Mouse (Mus musculus) ES-E14 (cell line): ENCODE measurements around the gene Scfd2. TPM values are rescaled to one million over a fixed set of nuclear protein-coding genes. Genes with fewer than 3 reads are reported as not detected.

Experiments
- DNase-seq: peaks from one replicate; pipeline ENCODE4 v3.0.0-alpha.2; 2013; ENCODE audit warnings: low read depth, low spot score
- H3K27ac ChIP-seq: 2 replicates; pipeline ENCODE4 v1.5.1; 2012; ENCODE audit warnings: low read depth, mild to moderate bottlenecking, low read length, moderate library complexity, mixed read lengths; ENCODE audit not compliant: poor library complexity, insufficient read depth, severe bottlenecking
- H3K36me3 ChIP-seq: 2 replicates; pipeline ENCODE4 v1.6.1; 2012; ENCODE audit warnings: mild to moderate bottlenecking, low read length, moderate library complexity, mixed read lengths; ENCODE audit not compliant: control insufficient read depth, poor library complexity, insufficient read depth, severe bottlenecking
- H3K4me1 ChIP-seq, 2 experiments: fragments of 150-350 bp in 1 of 2; sonication (generic) in 1 of 2; 2 replicates each; pipeline ENCODE4 v1.6.1; 2012; ENCODE audit warnings: low read length in 2 of 2, mild to moderate bottlenecking in 1 of 2, mixed read lengths in 1 of 2; ENCODE audit not compliant: control insufficient read depth in 2 of 2, insufficient read depth in 2 of 2, poor library complexity in 1 of 2
- H3K4me3 ChIP-seq, 2 experiments: fragments of 150-350 bp in 1 of 2; sonication (generic) in 1 of 2; 2 replicates each; pipeline ENCODE4 v1.5.1; 2012; ENCODE audit warnings: low read length in 2 of 2, low read depth in 1 of 2, mild to moderate bottlenecking in 1 of 2, mixed read lengths in 1 of 2; ENCODE audit not compliant: insufficient read depth in 1 of 2, poor library complexity in 1 of 2, severe bottlenecking in 1 of 2
- H3K9ac ChIP-seq: 2 replicates; pipeline ENCODE4 v1.6.1; 2012; ENCODE audit warnings: low read depth, mild to moderate bottlenecking, low read length, mixed read lengths; ENCODE audit not compliant: poor library complexity, insufficient read depth, severe bottlenecking
- H3K9me3 ChIP-seq: fragments of 150-350 bp; sonication (generic); 2 replicates; pipeline ENCODE4 v1.6.1; 2012; ENCODE audit warnings: low read depth, mild to moderate bottlenecking, low read length; ENCODE audit not compliant: control insufficient read depth, insufficient read depth
- CHD2 ChIP-seq: IDR thresholded peaks from 2 replicates; pipeline ENCODE4 v1.6.1; 2014; ENCODE audit warnings: mild to moderate bottlenecking, low read depth, low read length, inconsistent platforms
- HCFC1 ChIP-seq: IDR thresholded peaks from 2 replicates; pipeline ENCODE4 v1.6.1; 2012; ENCODE audit warnings: low read length, inconsistent platforms, borderline replicate concordance; ENCODE audit not compliant: insufficient read depth
- MAFK ChIP-seq: IDR thresholded peaks from 2 replicates; pipeline ENCODE4 v1.6.1; 2014; ENCODE audit warnings: mild to moderate bottlenecking, low read depth, low read length, inconsistent platforms; ENCODE audit not compliant: insufficient read depth
- ZC3H11A ChIP-seq: IDR thresholded peaks from 2 replicates; pipeline ENCODE4 v1.6.1; 2012; ENCODE audit warnings: low read depth, mild to moderate bottlenecking, inconsistent platforms, low read length, borderline replicate concordance
- ZNF384 ChIP-seq: IDR thresholded peaks from 2 replicates; pipeline ENCODE4 v1.6.1; 2012; ENCODE audit warnings: low read depth, low read length, inconsistent platforms
- in situ Hi-C, 2 experiments: fragments of 600-800 bp; cut with MboI; formaldehyde crosslinking; loops; one replicate each; pipeline ENCODE4 v1.15.1; 2025; ENCODE audit warnings: low sequenced_read_pairs in 2 of 2, inconsistent platforms in 1 of 2; ENCODE audit not compliant: unreplicated experiment in 2 of 2
- total RNA-seq: library from RNA; depleted of rRNA; stranded (reverse); fragments of 300-350 nt; gene quantifications from 2 replicates; pipeline ENCODE4 v1.2.3, GENCODE M21; 2012

Gene Scfd2
- total RNA-seq, 1 experiment = 25.8 TPM

- no peaks in the 10 kb centered on the region for H3K9me3 ChIP-seq
- no peak for DNase-seq
- H3K9ac ChIP-seq = no peak overlapping the region
- TF ChIP-seq CHD2 (no peak), ZNF384 (no peak), MAFK (no peak), ZC3H11A (no peak), HCFC1 (no peak)
- in situ Hi-C loops = loop anchor here (25.0 kb wide), 2 partner anchors 431 to 606 kb away; no protein-coding TSS in a partner anchor
- H3K27ac ChIP-seq = no peak overlapping the region; the same call in 1 of the 2 replicates
- H3K36me3 ChIP-seq = no peaks in the 10 kb centered on the region
- no peaks in the 10 kb centered on the region for H3K4me1 ChIP-seq
- H3K4me3 ChIP-seq = no peak overlapping the region
Measured at GRCm38 (mm10) chr5:74293513-74293912, 238.0 kb downstream of the Scfd2 start.

DNA sequence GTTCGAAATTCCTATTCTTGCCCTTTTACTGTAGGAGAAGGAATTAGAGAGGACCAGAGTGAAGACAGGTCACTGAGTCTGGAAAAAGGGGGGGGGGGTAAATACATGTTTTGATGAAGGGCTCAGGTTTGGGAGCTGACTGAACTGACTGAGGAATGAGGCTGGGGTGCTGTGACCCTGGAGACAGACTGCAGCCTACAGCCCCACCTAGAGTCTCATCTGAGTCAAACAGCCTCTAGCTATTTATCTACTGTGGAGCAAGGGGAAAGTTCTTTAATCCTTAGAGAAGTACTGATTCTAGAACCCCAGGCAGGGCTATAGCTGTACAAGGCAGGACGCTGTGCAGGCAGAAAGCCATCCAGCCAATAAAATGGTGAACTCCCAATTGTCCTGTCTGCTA is 239.5 kb downstream of the Scfd2 start:
- in situ Hi-C loops = loop anchor here (25.0 kb wide), 2 partner anchors 430 to 605 kb away; no protein-coding TSS in a partner anchor
- Histone ChIP-seq H3K27ac (no peak overlapping the region), H3K4me3 (no peak overlapping the region), H3K9ac (no peak overlapping the region), H3K4me1 (no peaks in the 10 kb centered on the region), H3K9me3 (no peaks in the 10 kb centered on the region), H3K36me3 (no peaks in the 10 kb centered on the region)
- DNase-seq = no peak
- TF ChIP-seq ZC3H11A = peak; percentile 31; the same call in 1 of the 2 replicates
- TF ChIP-seq HCFC1 = no peak

DNA sequence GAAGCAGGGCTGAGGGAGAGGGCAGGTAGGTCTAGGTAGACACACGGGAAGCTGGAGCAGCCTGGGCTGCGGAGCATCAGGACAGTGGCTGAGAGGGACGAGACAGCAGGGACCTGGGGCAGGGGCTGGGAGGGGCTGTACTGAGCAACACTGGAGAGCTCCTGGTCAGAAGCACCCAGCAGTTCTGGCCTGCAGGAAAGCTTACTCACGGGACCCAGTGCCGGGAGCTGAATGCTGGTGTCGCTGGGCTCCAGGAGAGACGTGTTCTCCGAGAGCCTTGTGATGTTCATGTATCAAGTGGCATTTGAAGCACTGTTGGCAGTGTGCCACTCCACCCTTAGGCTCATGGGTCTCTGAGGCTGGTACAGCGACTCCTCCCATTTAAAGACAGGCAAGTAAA is 240.0 kb downstream of the Scfd2 start:
- Histone ChIP-seq H3K27ac (no peak overlapping the region), H3K9me3 (no peaks in the 10 kb centered on the region), H3K36me3 (no peaks in the 10 kb centered on the region), H3K9ac (no peak overlapping the region), H3K4me1 (peaks cover 0 to under 1% of the 10 kb centered on the region in 2 experiments; a peak in 1 of 4 replicates), H3K4me3 (no peak overlapping the region)
- in situ Hi-C loops = loop anchor here (25.0 kb wide), 2 partner anchors 429 to 604 kb away; no protein-coding TSS in a partner anchor
- no peak for TF ChIP-seq CHD2
- TF ChIP-seq MAFK = no peak
- TF ChIP-seq ZC3H11A = no peak
- DNase-seq = no peak

- in situ Hi-C loops = loop anchor here (10.0 to 25.0 kb wide), 3 partner anchors 428 to 603 kb away; no protein-coding TSS in a partner anchor
- Histone ChIP-seq H3K4me3 (no peak overlapping the region), H3K36me3 (no peaks in the 10 kb centered on the region), H3K9ac (no peak overlapping the region), H3K9me3 (no peaks in the 10 kb centered on the region), H3K4me1 (peaks cover 4 to 6% of the 10 kb centered on the region in 2 experiments), H3K27ac (no peak overlapping the region)
- no peak for DNase-seq
- no peak for TF ChIP-seq ZNF384
- no peak for TF ChIP-seq HCFC1
- no peak for TF ChIP-seq ZC3H11A
- TF ChIP-seq CHD2 = no peak
- TF ChIP-seq MAFK = no peak
Measured at GRCm38 (mm10) chr5:74289957-74290356, 241.6 kb downstream of the Scfd2 start.

DNA sequence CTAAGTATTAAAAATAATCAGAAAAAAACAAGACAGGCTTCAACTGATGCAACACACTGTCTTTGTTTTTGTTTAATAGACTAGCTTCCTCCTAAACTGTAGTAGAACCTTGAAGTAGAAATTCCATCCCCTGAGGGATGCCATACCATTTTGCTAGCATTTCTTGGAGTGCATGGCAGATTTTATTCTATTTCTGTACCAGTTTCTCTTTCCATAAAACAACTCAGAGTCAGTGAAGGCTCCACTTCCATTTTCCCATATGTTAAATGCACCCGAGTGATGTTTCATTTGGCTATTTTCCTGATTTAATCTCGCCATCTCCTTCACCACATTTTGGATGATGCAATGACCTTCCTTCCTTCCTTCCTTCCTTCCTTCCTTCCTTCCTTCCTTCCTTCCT is 243.4 kb downstream of the Scfd2 start:
- Histone ChIP-seq H3K9ac (no peak overlapping the region), H3K4me3 (no peak overlapping the region), H3K9me3 (no peaks in the 10 kb centered on the region), H3K4me1 (peaks cover 4 to 6% of the 10 kb centered on the region in 2 experiments), H3K36me3 (no peaks in the 10 kb centered on the region), H3K27ac (no peak overlapping the region)
- no peak for TF ChIP-seq MAFK
- no peak for TF ChIP-seq CHD2
- TF ChIP-seq ZNF384 = no peak
- no peak for TF ChIP-seq ZC3H11A
- no peak for TF ChIP-seq HCFC1
- DNase-seq = no peak
- in situ Hi-C loops = loop anchor here (10.0 to 25.0 kb wide), 3 partner anchors 426 to 601 kb away; no protein-coding TSS in a partner anchor
